Mouse (Mus musculus) lung, embryonic 15.5 days (tissue): ENCODE data around the gene Atp9a. TPM values are rescaled to one million over a fixed set of nuclear protein-coding genes. Genes with fewer than 3 reads are reported as not detected.

Experiments used
- ATAC-seq: fragments of 200-750 bp; cut with Nextera tagmentation; 2 replicates; pipeline ENCODE4 v1.8.0; 2017; ENCODE audit warnings: moderate number of reproducible peaks, borderline replicate concordance; ENCODE audit not compliant: low FRiP score, low TSS enrichment; ENCODE audit errors: extremely low read depth
- H3K27ac ChIP-seq: fragments of 300-500 bp; sonication (generic); 2 replicates; pipeline ENCODE4 v1.5.1; 2015; ENCODE audit warnings: moderate library complexity, mild to moderate bottlenecking, inconsistent platforms
- H3K27me3 ChIP-seq: fragments of 300-500 bp; sonication (generic); 2 replicates; pipeline ENCODE4 v1.6.1; 2015; ENCODE audit warnings: inconsistent platforms
- H3K36me3 ChIP-seq: fragments of 300-500 bp; sonication (generic); 2 replicates; pipeline ENCODE4 v1.6.1; 2015; ENCODE audit warnings: inconsistent platforms
- H3K4me1 ChIP-seq: fragments of 300-500 bp; sonication (generic); 2 replicates; pipeline ENCODE4 v1.6.1; 2015; ENCODE audit warnings: inconsistent platforms
- H3K4me2 ChIP-seq: fragments of 300-500 bp; sonication (generic); 2 replicates; pipeline ENCODE4 v1.6.1; 2015; ENCODE audit warnings: inconsistent platforms, mild to moderate bottlenecking, moderate library complexity
- H3K4me3 ChIP-seq: fragments of 300-500 bp; sonication (generic); 2 replicates; pipeline ENCODE4 v1.5.1; 2015; ENCODE audit warnings: mild to moderate bottlenecking, inconsistent platforms
- H3K9ac ChIP-seq: fragments of 300-500 bp; sonication (generic); 2 replicates; pipeline ENCODE4 v1.6.1; 2015; ENCODE audit warnings: inconsistent platforms
- H3K9me3 ChIP-seq: fragments of 300-500 bp; sonication (generic); 2 replicates; pipeline ENCODE4 v1.6.1; 2016; ENCODE audit warnings: inconsistent platforms
- WGBS: fragments of 180-500 bp; shearing (Covaris S2); methylation state at CpG from one replicate; pipeline ENCODE4 v1.1.7; 2015; 5-methylcytosine and 5-hydroxymethylcytosine counted together
- polyA plus RNA-seq: library from polyadenylated mRNA; unstranded; fragments of >200 nt; fragmentation: Nextera tagmentation; extraction: Ambion mirVana; gene quantifications from 2 replicates; pipeline ENCODE4 v1.2.1, GENCODE M21; 2015

Atp9a gene
- polyA plus RNA-seq, 1 experiment from 2014 or later: 14.3 TPM

DNA sequence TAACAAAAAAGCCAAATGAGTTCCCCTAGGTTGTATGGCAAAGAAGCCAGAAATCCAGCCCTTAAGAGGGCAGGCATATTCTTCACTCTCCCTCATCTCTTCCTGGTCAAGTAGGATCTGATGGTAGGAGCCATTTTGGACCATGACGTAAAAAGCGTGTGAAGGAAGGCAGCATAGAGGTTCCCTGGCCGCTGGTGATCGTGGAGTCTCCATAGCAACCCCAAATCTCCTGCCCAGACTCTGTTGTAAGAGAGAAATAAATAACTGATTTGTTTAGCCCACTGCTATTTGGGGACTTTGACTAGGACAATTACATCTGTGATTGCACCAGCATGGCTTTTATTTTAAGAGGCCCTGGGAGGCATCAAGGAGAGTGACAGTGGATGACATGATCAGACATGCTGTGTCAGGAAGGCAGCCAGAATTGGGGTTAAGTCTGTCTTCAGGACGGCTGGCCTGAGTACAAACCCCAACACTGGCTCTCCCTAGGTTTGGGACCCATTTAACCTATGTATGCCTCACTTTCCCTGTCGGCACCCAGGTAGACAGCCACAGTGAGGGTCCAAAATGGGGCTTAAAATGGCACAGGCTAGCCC, 132.5 kb downstream of the Atp9a start:
- no peak overlapping the region for H3K27ac ChIP-seq
- WGBS: 70% methylated on average over 6 of the region's 6 CpGs
- H3K4me3 ChIP-seq: no peak overlapping the region
- H3K9ac ChIP-seq: no peak overlapping the region
- ATAC-seq: no peak
- peaks cover 4% of the 10 kb centered on the region; the same call in 1 of the 2 replicates for H3K27me3 ChIP-seq
- no peaks in the 10 kb centered on the region for H3K36me3 ChIP-seq
- H3K9me3 ChIP-seq: no peaks in the 10 kb centered on the region
- peaks cover 27% of the 10 kb centered on the region for H3K4me1 ChIP-seq
- H3K4me2 ChIP-seq: no peak overlapping the region

GRCm38 (mm10) chr2:168608125-168608564, 134.1 kb downstream of the Atp9a start:
- Histone ChIP-seq H3K9me3 (no peaks in the 10 kb centered on the region), H3K27ac (no peak overlapping the region), H3K9ac (no peak overlapping the region), H3K36me3 (no peaks in the 10 kb centered on the region), H3K4me3 (no peak overlapping the region), H3K4me2 (no peak overlapping the region), H3K27me3 (peaks cover 13% of the 10 kb centered on the region; the same call in 1 of the 2 replicates), H3K4me1 (peaks cover 19% of the 10 kb centered on the region)
- ATAC-seq: no peak
- WGBS: 58% methylated on average over 9 of the region's 9 CpGs

GRCm38 (mm10) chr2:168604655-168605070, 137.5 kb downstream of the Atp9a start:
- ATAC-seq: no peak
- H3K36me3 ChIP-seq: no peaks in the 10 kb centered on the region
- no peak overlapping the region for H3K9ac ChIP-seq
- no peaks in the 10 kb centered on the region for H3K9me3 ChIP-seq
- peaks cover 45% of the 10 kb centered on the region for H3K27me3 ChIP-seq
- peaks cover 37% of the 10 kb centered on the region for H3K4me1 ChIP-seq
- H3K4me3 ChIP-seq: no peak overlapping the region
- H3K27ac ChIP-seq: no peak overlapping the region
- no peak overlapping the region for H3K4me2 ChIP-seq
- 27% methylated on average over 16 of the region's 16 CpGs for whole genome bisulfite sequencing

- Histone ChIP-seq H3K4me3 (no peak overlapping the region), H3K36me3 (no peaks in the 10 kb centered on the region), H3K4me2 (peak overlapping the region; percentile 92), H3K27ac (no peak overlapping the region), H3K27me3 (peaks cover 57% of the 10 kb centered on the region), H3K4me1 (peaks cover 37% of the 10 kb centered on the region), H3K9ac (no peak overlapping the region), H3K9me3 (no peaks in the 10 kb centered on the region)
- no peak for ATAC-seq
- 14% methylated on average over 12 of the region's 12 CpGs for WGBS
Observed at GRCm38 (mm10) chr2:168602387-168602741, 139.8 kb downstream of the Atp9a start.

- peak within 1 kb of the TSS; percentile 47; the same call in 1 of the 2 replicates for H3K27ac ChIP-seq
- WGBS: 1% methylated on average over 55 of the region's 56 CpGs
- peak within 1 kb of the TSS; percentile 38 for H3K9ac ChIP-seq
- H3K4me2 ChIP-seq: peak within 1 kb of the TSS; percentile 92
- H3K36me3 ChIP-seq: no peaks in the 10 kb centered on the region
- no peaks in the 10 kb centered on the region for H3K9me3 ChIP-seq
- peaks cover 56% of the 10 kb centered on the region for H3K27me3 ChIP-seq
- H3K4me3 ChIP-seq: peak within 1 kb of the TSS; percentile 44
- ATAC-seq: peak; percentile 76
- peaks cover 37% of the 10 kb centered on the region for H3K4me1 ChIP-seq
Observed at GRCm38 (mm10) chr2:168601491-168602386, 140.5 kb downstream of the Atp9a start, which contains the start of gene Nfatc2. Gene Nfatc2, minus strand, starts transcription at chr2:168601657.

- Histone ChIP-seq H3K36me3 (no peaks in the 10 kb centered on the region), H3K4me2 (peak overlapping the region; percentile 92), H3K9me3 (no peaks in the 10 kb centered on the region), H3K4me1 (peaks cover 37% of the 10 kb centered on the region), H3K27ac (no peak overlapping the region), H3K4me3 (peak overlapping the region; percentile 44), H3K27me3 (peaks cover 56% of the 10 kb centered on the region), H3K9ac (peak overlapping the region; percentile 38)
- 2% methylated on average over 32 of the region's 32 CpGs for WGBS
- no peak for ATAC-seq
Observed at GRCm38 (mm10) chr2:168600750-168601490, 141.3 kb downstream of the Atp9a start.

DNA sequence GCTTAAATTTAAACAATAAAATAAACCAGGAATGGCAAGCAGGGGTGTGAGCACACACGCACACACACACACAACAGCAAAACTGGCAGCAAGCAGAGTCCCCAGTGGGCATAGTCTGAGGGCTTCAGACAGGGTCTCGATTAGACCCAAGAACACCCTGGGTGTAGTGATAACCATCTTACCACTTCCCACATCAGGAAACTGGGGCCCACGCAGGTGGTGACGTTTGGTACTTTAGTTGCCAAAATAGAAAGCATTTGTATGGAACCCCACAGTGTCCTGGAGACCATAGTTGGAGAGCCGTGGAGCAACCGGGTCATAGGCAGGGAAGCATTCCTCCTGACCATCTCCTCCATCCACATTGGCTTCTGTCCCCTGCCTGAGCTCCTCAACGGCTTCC, 146.5 kb downstream of the Atp9a start:
- H3K27me3 ChIP-seq: peaks cover 34% of the 10 kb centered on the region
- H3K27ac ChIP-seq: no peak overlapping the region
- no peaks in the 10 kb centered on the region for H3K9me3 ChIP-seq
- H3K9ac ChIP-seq: no peak overlapping the region
- H3K4me1 ChIP-seq: peaks cover under 1% of the 10 kb centered on the region
- no peak overlapping the region for H3K4me3 ChIP-seq
- no peak for ATAC-seq
- H3K4me2 ChIP-seq: no peak overlapping the region
- no peaks in the 10 kb centered on the region for H3K36me3 ChIP-seq
- WGBS: 73% methylated on average over 7 of the region's 7 CpGs

GRCm38 (mm10) chr2:168593676-168594075, 148.5 kb downstream of the Atp9a start:
- ATAC-seq: no peak
- WGBS: 76% methylated on average over 6 of the region's 6 CpGs
- H3K27me3 ChIP-seq: peaks cover 33% of the 10 kb centered on the region
- no peak overlapping the region for H3K27ac ChIP-seq
- no peak overlapping the region for H3K9ac ChIP-seq
- no peak overlapping the region for H3K4me2 ChIP-seq
- peaks cover 17% of the 10 kb centered on the region for H3K4me1 ChIP-seq
- no peak overlapping the region for H3K4me3 ChIP-seq
- H3K36me3 ChIP-seq: no peaks in the 10 kb centered on the region
- no peaks in the 10 kb centered on the region for H3K9me3 ChIP-seq

DNA sequence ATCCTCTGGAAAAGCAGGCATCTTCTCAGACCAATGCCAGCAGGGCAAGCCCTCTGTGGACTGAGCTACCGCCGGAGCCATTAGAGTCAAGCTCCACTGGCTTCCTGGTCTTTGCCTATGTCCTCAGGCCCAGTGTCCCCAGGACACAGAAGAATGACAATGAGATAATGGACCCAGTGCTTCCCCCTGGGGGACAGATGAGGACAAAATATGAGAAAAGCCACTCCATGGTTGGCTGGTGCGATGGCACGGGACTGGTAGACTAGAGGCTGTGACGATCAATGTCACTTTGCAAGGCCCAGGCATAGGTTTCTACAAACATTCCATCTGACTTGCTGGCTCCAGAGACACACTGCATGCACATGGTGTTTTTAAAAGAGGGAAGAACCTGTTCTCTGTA, 149.2 kb downstream of the Atp9a start:
- Histone ChIP-seq H3K4me3 (no peak overlapping the region), H3K9ac (no peak overlapping the region), H3K36me3 (no peaks in the 10 kb centered on the region), H3K27me3 (peaks cover 27% of the 10 kb centered on the region), H3K4me2 (no peak overlapping the region), H3K9me3 (no peaks in the 10 kb centered on the region), H3K4me1 (peaks cover 17% of the 10 kb centered on the region), H3K27ac (no peak overlapping the region)
- WGBS: 83% methylated on average over 5 of the region's 5 CpGs
- no peak for ATAC-seq

DNA sequence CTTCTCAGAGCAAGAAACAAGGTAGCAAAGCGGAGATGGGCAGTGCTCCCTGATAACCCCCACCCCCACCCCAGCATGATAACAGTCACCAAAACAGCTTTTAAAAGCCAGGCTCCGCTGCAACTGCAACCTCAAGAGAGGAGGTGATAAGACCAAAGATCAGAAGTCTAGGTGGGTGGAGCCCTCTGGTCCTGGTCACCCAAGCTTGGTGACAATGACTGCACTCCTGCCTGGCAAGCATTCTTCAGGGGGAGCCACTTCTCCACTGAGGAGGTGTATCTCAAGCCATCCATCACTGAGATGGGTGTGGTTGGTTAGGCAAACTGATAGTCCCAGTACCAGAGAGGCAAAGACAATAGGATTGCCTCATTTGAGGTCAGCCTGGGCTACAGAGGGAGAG, 151.1 kb downstream of the Atp9a start:
- H3K4me1 ChIP-seq: peaks cover 17% of the 10 kb centered on the region

DNA sequence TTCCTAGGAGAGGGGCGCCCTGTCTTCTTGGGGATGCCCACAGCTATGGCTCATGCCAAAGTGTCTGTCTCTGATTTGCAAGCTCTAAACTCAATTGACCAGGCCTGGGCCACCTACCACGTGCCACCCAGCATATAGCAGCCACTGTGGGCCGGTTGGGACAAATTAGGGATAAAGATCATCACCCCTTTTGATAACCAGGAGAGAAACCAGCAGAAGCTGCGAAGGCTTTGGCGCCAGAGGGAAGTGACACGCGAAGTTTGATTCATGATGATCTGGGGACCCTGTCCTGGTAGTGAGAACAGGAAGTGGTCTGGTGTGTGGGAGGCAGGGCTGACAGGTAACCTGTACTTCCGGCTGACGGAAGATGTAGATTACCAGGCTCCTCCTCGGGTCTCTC, 151.7 kb downstream of the Atp9a start:
- no peak overlapping the region for H3K27ac ChIP-seq
- ATAC-seq: no peak
- 26% methylated on average over 10 of the region's 10 CpGs for WGBS
- H3K4me1 ChIP-seq: peaks cover 17% of the 10 kb centered on the region
- peak overlapping the region; percentile 74 for H3K4me2 ChIP-seq
- H3K9ac ChIP-seq: no peak overlapping the region
- no peaks in the 10 kb centered on the region for H3K9me3 ChIP-seq
- peak overlapping the region; percentile 51 for H3K4me3 ChIP-seq
- no peaks in the 10 kb centered on the region for H3K36me3 ChIP-seq
- H3K27me3 ChIP-seq: peaks cover 27% of the 10 kb centered on the region

More for the DNA sequence above, 151.1 kb downstream of the Atp9a start:
- WGBS: 67% methylated on average over 2 of the region's 2 CpGs
- H3K4me3 ChIP-seq: no peak overlapping the region
- no peaks in the 10 kb centered on the region for H3K9me3 ChIP-seq
- no peak overlapping the region for H3K4me2 ChIP-seq
- ATAC-seq: no peak
- no peak overlapping the region for H3K27ac ChIP-seq
- H3K9ac ChIP-seq: no peak overlapping the region
- peaks cover 27% of the 10 kb centered on the region for H3K27me3 ChIP-seq
- no peaks in the 10 kb centered on the region for H3K36me3 ChIP-seq
